ENCODE assay signal across 7 mouse cellular contexts in the genomic region with DNA sequence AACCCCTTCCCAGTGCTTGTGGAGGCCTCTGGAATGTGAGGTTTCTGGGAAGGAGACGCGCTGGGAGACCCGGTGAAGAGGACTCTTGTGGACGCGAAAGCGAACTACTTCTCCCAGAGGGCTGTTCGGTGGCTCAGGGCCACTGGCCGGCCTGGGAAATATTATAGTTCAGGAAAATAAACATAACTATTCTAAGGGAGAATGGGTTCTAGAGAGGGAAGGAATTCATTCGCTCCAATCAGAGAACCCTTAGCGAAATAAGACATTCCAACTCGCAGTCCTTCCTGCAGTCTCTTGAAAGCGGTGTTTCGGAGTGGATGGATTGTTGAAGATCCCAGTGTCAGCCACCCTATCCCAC. TPM values are rescaled to one million over a fixed set of nuclear protein-coding genes. Genes with fewer than 3 reads are reported as not detected.
A peak's percentile ranks its signal among the peaks of the same experiment; 100 is the strongest.
DNase-seq lines count a peak whose midpoint lies in the region; ATAC-seq and TF ChIP-seq lines count a peak whose summit lies in the region.

No protein-coding gene starts in this region.

- H3K4me2 ChIP-seq in forebrain, embryonic 13.5 days = peak overlapping the region; percentile 89
- peak overlapping the region; percentile 69 for H3K4me2 ChIP-seq in liver, embryonic 15.5 days

- no peak for TF ChIP-seq CTCF in thymus, adult 2 months (IDR thresholded peaks at IDR 0.05; ENCODE audit: borderline replicate concordance, control insufficient read depth, extremely low read depth, insufficient read depth, low read length, poor library complexity)

- peak overlapping the region; percentile 10; the same call in 1 of the 2 replicates for H3K27ac ChIP-seq in thymus, adult 2 months (ENCODE audit: control insufficient read depth, insufficient read depth, low read length)
- H3K27ac ChIP-seq in forebrain, embryonic 13.5 days = peak overlapping the region; percentile 100
- peak overlapping the region; percentile 100 for H3K27ac ChIP-seq in liver, embryonic 15.5 days (replicated peaks)

- under 1% methylated on average over 13 of the region's 13 CpGs for WGBS in thymus, adult 2 months
- under 1% methylated on average over 13 of the region's 13 CpGs for whole genome bisulfite sequencing in forebrain, embryonic 13.5 days
- under 1% methylated on average over 13 of the region's 13 CpGs for WGBS in liver, embryonic 15.5 days (ENCODE audit: insufficient replicate concordance)

- peak; percentile 67; the same call in 1 of the 2 replicates for ATAC-seq in forebrain, embryonic 13.5 days
- peak; percentile 37 for ATAC-seq in liver, embryonic 15.5 days (ENCODE audit: insufficient read depth)

- peak overlapping the region; percentile 95 for H3K9ac ChIP-seq in forebrain, embryonic 13.5 days
- H3K9ac ChIP-seq in liver, embryonic 15.5 days = peak overlapping the region; percentile 97

- DNase-seq in thymus, adult 2 months = no peak
- DNase-seq in thymus, postnatal 14 days = no peak
- no peak for DNase-seq in urinary bladder, postnatal 25 days (ENCODE audit: low spot score)
- DNase-seq in embryo, embryonic 10 days (ENCODE audit: low spot score) = no peak
- DNase-seq in layer of hippocampus, adult 8-10 months (ENCODE audit: low spot score in 2 of 2) = no peak

- TF ChIP-seq POLR2A in thymus, adult 2 months (IDR thresholded peaks at IDR 0.05; ENCODE audit: control insufficient read depth, extremely low read depth, insufficient read depth, low read length, poor library complexity) = no peak

- no peaks in the 10 kb centered on the region for H3K36me3 ChIP-seq in thymus, adult 2 months (ENCODE audit: control insufficient read depth, insufficient read depth, low read length)
- peaks cover 15% of the 10 kb centered on the region; the same call in 1 of the 2 replicates for H3K36me3 ChIP-seq in forebrain, embryonic 13.5 days (ENCODE audit: poor library complexity, severe bottlenecking)
- H3K36me3 ChIP-seq in liver, embryonic 15.5 days (replicated peaks) = peaks cover 20% of the 10 kb centered on the region

- peaks cover 7% of the 10 kb centered on the region for H3K4me1 ChIP-seq in thymus, adult 2 months (replicated peaks; ENCODE audit: control insufficient read depth, insufficient read depth, low read length)
- peaks cover 15% of the 10 kb centered on the region for H3K4me1 ChIP-seq in forebrain, embryonic 13.5 days
- peaks cover 83% of the 10 kb centered on the region for H3K4me1 ChIP-seq in liver, embryonic 15.5 days (replicated peaks)

- H3K27me3 ChIP-seq in thymus, adult 2 months (ENCODE audit: control insufficient read depth, insufficient read depth, low read length) = no peaks in the 10 kb centered on the region
- H3K27me3 ChIP-seq in forebrain, embryonic 13.5 days = no peaks in the 10 kb centered on the region
- no peaks in the 10 kb centered on the region for H3K27me3 ChIP-seq in liver, embryonic 15.5 days

- H3K9me3 ChIP-seq in forebrain, embryonic 13.5 days (replicated peaks) = no peaks in the 10 kb centered on the region
- H3K9me3 ChIP-seq in liver, embryonic 15.5 days (replicated peaks) = no peaks in the 10 kb centered on the region

- H3K4me3 ChIP-seq in thymus, adult 2 months (ENCODE audit: control insufficient read depth, insufficient read depth, low read length) = peak overlapping the region; percentile 78
- H3K4me3 ChIP-seq in forebrain, embryonic 13.5 days = peak overlapping the region; percentile 90
- peak overlapping the region; percentile 99 for H3K4me3 ChIP-seq in liver, embryonic 15.5 days (replicated peaks)

RNA-seq across cellular contexts. Expression of a gene that starts 0.7 kb away (rescaled TPM):
- 44.6 and 50.4 TPM in 2 replicates for polyA plus RNA-seq in thymus, adult 2 months (2012; rRNA removed)
- polyA plus RNA-seq in forebrain, embryonic 13.5 days (2015; fragmentation: Nextera tagmentation; extraction: Ambion mirVana) = 16.9 and 18.4 TPM in 2 replicates
- 14.3 and 15.0 TPM in 2 replicates for polyA plus RNA-seq in liver, embryonic 15.5 days (2015; fragmentation: Nextera tagmentation; extraction: Ambion mirVana)
- total RNA-seq in layer of hippocampus, adult 8-10 months (2022) = 10 to 100 TPM; 51.1 to 55.4 (median 52.6) TPM

Comparison
In these comparisons a context has a peak if more than half of its experiments do, and no peak if none do; other contexts are left out.
1. H3K27ac ChIP-seq: peak in every context shown above with its lines; median percentile 100 in forebrain, embryonic 13.5 days; 100 in liver, embryonic 15.5 days; 10 in thymus, adult 2 months.